Mouse (Mus musculus): ENCODE data around the gene Rfx8. TPM values are rescaled to one million over a fixed set of nuclear protein-coding genes. Genes with fewer than 3 reads are reported as not detected.

The Rfx8 gene
- polyA plus RNA-seq, 1 experiment from 2014 or later: 0.43 TPM

GRCm38 (mm10) chr1:39754224-39754957 is 33.6 kb upstream of the Rfx8 start:
- peaks cover 35% of the 10 kb centered on the region for H3K4me1 ChIP-seq (replicated peaks)
- H3K9ac ChIP-seq: no peak overlapping the region
- no peaks in the 10 kb centered on the region for H3K27me3 ChIP-seq
- no peak for ATAC-seq (replicated peaks; ENCODE audit: insufficient number of reproducible peaks, insufficient read depth, low FRiP score, low read depth)
- H3K4me3 ChIP-seq: no peak overlapping the region
- WGBS: 31% methylated on average over 13 of the region's 13 CpGs
- H3K27ac ChIP-seq: peak overlapping the region; percentile 71
- H3K36me3 ChIP-seq: no peaks in the 10 kb centered on the region
- H3K9me3 ChIP-seq (replicated peaks): no peaks in the 10 kb centered on the region
- H3K4me2 ChIP-seq: no peak overlapping the region

GRCm38 (mm10) chr1:39751537-39751936 is 30.7 kb upstream of the Rfx8 start:
- Histone ChIP-seq H3K27me3 (no peaks in the 10 kb centered on the region), H3K4me2 (no peak overlapping the region), H3K27ac (no peak overlapping the region), H3K9me3 (replicated peaks) (no peaks in the 10 kb centered on the region), H3K4me3 (no peak overlapping the region), H3K4me1 (replicated peaks) (peaks cover 23% of the 10 kb centered on the region), H3K9ac (no peak overlapping the region), H3K36me3 (no peaks in the 10 kb centered on the region)
- 77% methylated on average over 6 of the region's 6 CpGs for WGBS
- no peak for ATAC-seq (replicated peaks; ENCODE audit: insufficient number of reproducible peaks, insufficient read depth, low FRiP score, low read depth)

GRCm38 (mm10) chr1:39749664-39750063 is 28.9 kb upstream of the Rfx8 start:
- Histone ChIP-seq H3K9me3 (replicated peaks) (no peaks in the 10 kb centered on the region), H3K9ac (no peak overlapping the region), H3K27ac (peak overlapping the region; percentile 62), H3K27me3 (no peaks in the 10 kb centered on the region), H3K4me3 (no peak overlapping the region), H3K36me3 (no peaks in the 10 kb centered on the region), H3K4me2 (no peak overlapping the region), H3K4me1 (replicated peaks) (peaks cover 25% of the 10 kb centered on the region)
- peak; percentile 68 for ATAC-seq (replicated peaks; ENCODE audit: insufficient number of reproducible peaks, insufficient read depth, low FRiP score, low read depth)
- 18% methylated on average over 3 of the region's 3 CpGs for WGBS

GRCm38 (mm10) chr1:39749214-39749613 is 28.4 kb upstream of the Rfx8 start:
- Histone ChIP-seq H3K4me1 (replicated peaks) (peaks cover 20% of the 10 kb centered on the region), H3K9ac (no peak overlapping the region), H3K4me2 (no peak overlapping the region), H3K9me3 (replicated peaks) (no peaks in the 10 kb centered on the region), H3K27me3 (no peaks in the 10 kb centered on the region), H3K27ac (peak overlapping the region; percentile 62), H3K4me3 (no peak overlapping the region), H3K36me3 (no peaks in the 10 kb centered on the region)
- 30% methylated on average over 1 of the region's 1 CpGs for WGBS
- ATAC-seq (replicated peaks; ENCODE audit: insufficient number of reproducible peaks, insufficient read depth, low FRiP score, low read depth): no peak

- H3K27me3 ChIP-seq: no peaks in the 10 kb centered on the region
- WGBS: 81% methylated on average over 6 of the region's 6 CpGs
- H3K4me3 ChIP-seq: no peak overlapping the region
- no peaks in the 10 kb centered on the region for H3K36me3 ChIP-seq
- no peak overlapping the region for H3K9ac ChIP-seq
- ATAC-seq (replicated peaks; ENCODE audit: insufficient number of reproducible peaks, insufficient read depth, low FRiP score, low read depth): no peak
- peak overlapping the region; percentile 62; the same call in 1 of the 2 replicates for H3K27ac ChIP-seq
- peaks cover 17% of the 10 kb centered on the region for H3K4me1 ChIP-seq (replicated peaks)
- H3K9me3 ChIP-seq (replicated peaks): no peaks in the 10 kb centered on the region
- H3K4me2 ChIP-seq: no peak overlapping the region
Observed at GRCm38 (mm10) chr1:39748666-39749065, 27.9 kb upstream of the Rfx8 start.

- no peaks in the 10 kb centered on the region for H3K9me3 ChIP-seq (replicated peaks)
- no peaks in the 10 kb centered on the region for H3K36me3 ChIP-seq
- H3K4me3 ChIP-seq: no peak overlapping the region
- 10% methylated on average over 7 of the region's 7 CpGs for WGBS
- H3K27me3 ChIP-seq: no peaks in the 10 kb centered on the region
- peaks cover 19% of the 10 kb centered on the region for H3K4me1 ChIP-seq (replicated peaks)
- no peak for ATAC-seq (replicated peaks; ENCODE audit: insufficient number of reproducible peaks, insufficient read depth, low FRiP score, low read depth)
- peak overlapping the region; percentile 63 for H3K27ac ChIP-seq
- H3K4me2 ChIP-seq: 0 out of 2 replicates have a peak overlapping the region, but pooled peaks have one; percentile 6
- no peak overlapping the region for H3K9ac ChIP-seq
Observed at GRCm38 (mm10) chr1:39746464-39746863, 25.7 kb upstream of the Rfx8 start.

- 43% methylated on average over 7 of the region's 7 CpGs for WGBS
- no peaks in the 10 kb centered on the region for H3K36me3 ChIP-seq
- peaks cover 17% of the 10 kb centered on the region for H3K4me1 ChIP-seq (replicated peaks)
- no peaks in the 10 kb centered on the region for H3K9me3 ChIP-seq (replicated peaks)
- ATAC-seq (replicated peaks; ENCODE audit: insufficient number of reproducible peaks, insufficient read depth, low FRiP score, low read depth): no peak
- no peak overlapping the region for H3K27ac ChIP-seq
- no peaks in the 10 kb centered on the region for H3K27me3 ChIP-seq
- no peak overlapping the region for H3K9ac ChIP-seq
- H3K4me2 ChIP-seq: no peak overlapping the region
- no peak overlapping the region for H3K4me3 ChIP-seq
Observed at GRCm38 (mm10) chr1:39740948-39741347, 20.2 kb upstream of the Rfx8 start.

- ATAC-seq (replicated peaks; ENCODE audit: insufficient number of reproducible peaks, insufficient read depth, low FRiP score, low read depth): no peak
- no peaks in the 10 kb centered on the region for H3K36me3 ChIP-seq
- H3K9ac ChIP-seq: no peak overlapping the region
- no peak overlapping the region for H3K4me3 ChIP-seq
- no peaks in the 10 kb centered on the region for H3K9me3 ChIP-seq (replicated peaks)
- WGBS: 61% methylated on average over 4 of the region's 4 CpGs
- H3K27me3 ChIP-seq: no peaks in the 10 kb centered on the region
- no peak overlapping the region for H3K4me2 ChIP-seq
- peaks cover 26% of the 10 kb centered on the region for H3K4me1 ChIP-seq (replicated peaks)
- no peak overlapping the region for H3K27ac ChIP-seq
Observed at GRCm38 (mm10) chr1:39740002-39740401, 19.2 kb upstream of the Rfx8 start.

GRCm38 (mm10) chr1:39735927-39736604 is 15.3 kb upstream of the Rfx8 start:
- no peak overlapping the region for H3K9ac ChIP-seq
- H3K4me2 ChIP-seq: no peak overlapping the region
- 37% methylated on average over 8 of the region's 8 CpGs for WGBS
- H3K9me3 ChIP-seq (replicated peaks): no peaks in the 10 kb centered on the region
- peaks cover 38% of the 10 kb centered on the region for H3K4me1 ChIP-seq (replicated peaks)
- peak; percentile 49 for ATAC-seq (replicated peaks; ENCODE audit: insufficient number of reproducible peaks, insufficient read depth, low FRiP score, low read depth)
- H3K4me3 ChIP-seq: no peak overlapping the region
- H3K27me3 ChIP-seq: no peaks in the 10 kb centered on the region
- peak overlapping the region; percentile 84 for H3K27ac ChIP-seq
- no peaks in the 10 kb centered on the region for H3K36me3 ChIP-seq

- 36% methylated on average over 2 of the region's 2 CpGs for WGBS
- Histone ChIP-seq H3K9me3 (replicated peaks) (no peaks in the 10 kb centered on the region), H3K4me2 (no peak overlapping the region), H3K9ac (no peak overlapping the region), H3K4me3 (no peak overlapping the region), H3K27me3 (no peaks in the 10 kb centered on the region), H3K4me1 (replicated peaks) (peaks cover 34% of the 10 kb centered on the region), H3K27ac (peak overlapping the region; percentile 84), H3K36me3 (no peaks in the 10 kb centered on the region)
- ATAC-seq (replicated peaks; ENCODE audit: insufficient number of reproducible peaks, insufficient read depth, low FRiP score, low read depth): peak; percentile 40; the same call in 1 of the 2 replicates
Observed at GRCm38 (mm10) chr1:39735493-39735892, 14.7 kb upstream of the Rfx8 start.

GRCm38 (mm10) chr1:39734881-39735280 is 14.1 kb upstream of the Rfx8 start:
- H3K4me1 ChIP-seq (replicated peaks): peaks cover 32% of the 10 kb centered on the region
- 74% methylated on average over 6 of the region's 6 CpGs for WGBS
- H3K36me3 ChIP-seq: no peaks in the 10 kb centered on the region
- no peaks in the 10 kb centered on the region for H3K9me3 ChIP-seq (replicated peaks)
- H3K27me3 ChIP-seq: no peaks in the 10 kb centered on the region
- peak overlapping the region; percentile 15; the same call in 1 of the 2 replicates for H3K4me2 ChIP-seq
- no peak overlapping the region for H3K4me3 ChIP-seq
- no peak for ATAC-seq (replicated peaks; ENCODE audit: insufficient number of reproducible peaks, insufficient read depth, low FRiP score, low read depth)
- peak overlapping the region; percentile 84 for H3K27ac ChIP-seq
- H3K9ac ChIP-seq: no peak overlapping the region
